Mouse (Mus musculus): ENCODE data around the gene S100a11. TPM values are rescaled to one million over a fixed set of nuclear protein-coding genes. Genes with fewer than 3 reads are reported as not detected.

Gene S100a11
- total RNA-seq, 2 experiments from 2014 or later = 33.3 to 35.2 TPM

DNA sequence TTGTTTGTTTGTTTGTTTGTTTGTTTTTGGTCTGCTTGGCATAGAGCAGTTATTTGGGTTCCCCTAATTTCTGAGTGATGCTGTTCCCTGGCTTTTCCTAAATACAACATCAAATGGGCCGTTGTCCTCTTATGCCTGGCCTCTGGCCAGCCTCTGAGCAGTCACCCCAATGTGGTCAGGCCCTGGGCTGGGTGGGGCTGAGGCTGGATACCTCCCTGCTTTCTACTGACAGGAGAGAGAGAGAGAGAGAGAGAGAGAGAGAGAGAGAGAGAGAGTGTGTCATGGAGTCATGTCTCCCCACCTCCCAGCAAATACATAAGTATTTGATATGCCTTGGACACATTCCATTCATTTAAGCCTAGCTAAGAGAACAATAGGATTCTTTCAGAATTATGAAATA, 36.3 kb downstream of the S100a11 start:
- DNase-seq = no peak
- intact Hi-C loops (cut with DNase I) = no loop called here

DNA sequence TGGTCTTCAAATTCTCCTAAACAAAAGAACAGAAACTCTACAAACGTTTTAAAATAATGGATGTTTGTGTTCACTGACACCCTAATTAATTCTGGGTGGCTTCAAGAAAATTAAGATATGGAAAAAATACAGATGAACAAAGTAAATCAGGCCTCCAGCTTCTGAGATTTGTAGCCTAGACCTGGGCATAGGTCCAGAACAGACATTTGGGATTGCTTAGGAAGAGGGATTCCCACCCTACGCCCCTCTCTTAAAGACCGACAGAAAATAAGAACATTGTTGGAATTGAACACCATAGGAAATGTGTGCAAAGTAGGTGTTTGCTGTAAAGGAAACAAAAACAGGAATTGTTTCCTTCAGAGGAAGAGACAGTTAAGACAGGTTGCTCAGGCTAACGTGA, 37.2 kb downstream of the S100a11 start:
- DNase-seq = no peak
- intact Hi-C loops (cut with DNase I) = no loop called here

DNA sequence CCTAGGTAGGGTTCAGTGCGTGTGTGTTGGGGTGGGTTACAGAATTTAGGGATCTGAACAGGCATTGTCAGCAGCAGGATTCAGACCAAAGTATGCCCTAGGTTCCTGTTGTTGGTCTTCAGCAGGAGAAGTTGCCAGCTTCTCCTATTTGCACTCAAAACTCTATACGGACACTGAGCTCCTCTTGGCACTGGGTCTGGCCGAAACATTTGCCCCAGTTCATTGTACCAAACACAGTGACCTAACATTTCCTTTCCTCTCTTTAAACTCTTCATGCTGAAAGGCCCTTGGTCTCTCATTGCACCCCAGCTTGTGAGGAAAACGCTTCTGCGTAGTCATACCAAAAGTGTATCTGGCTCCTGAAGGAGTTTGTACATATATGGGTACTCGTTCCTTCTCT, 39.7 kb downstream of the S100a11 start:
- DNase-seq = no peak

DNA sequence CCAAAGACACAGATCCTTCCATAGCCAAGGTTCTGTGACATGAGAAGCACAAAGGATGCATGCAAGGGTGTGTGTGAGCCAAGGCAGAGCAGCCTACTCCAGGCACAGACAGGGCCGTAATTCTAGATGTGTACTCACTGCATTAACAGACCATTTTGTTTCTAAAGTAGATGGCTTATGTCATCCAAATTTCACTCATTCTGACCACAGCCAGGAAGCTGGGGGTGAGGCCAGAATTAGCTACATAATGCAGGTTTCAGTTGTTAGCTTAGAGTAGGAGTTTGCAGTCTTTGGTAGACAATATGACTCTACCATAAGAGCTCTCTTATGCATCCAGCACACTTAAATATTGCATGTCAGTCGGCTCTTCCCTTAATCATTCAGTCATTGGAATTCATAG, 42.1 kb downstream of the S100a11 start:
- no peak for DNase-seq
- intact Hi-C loops (cut with DNase I) = no loop called here

More for the DNA sequence above, 39.7 kb downstream of the S100a11 start:
- intact Hi-C loops (cut with DNase I) = no loop called here

DNA sequence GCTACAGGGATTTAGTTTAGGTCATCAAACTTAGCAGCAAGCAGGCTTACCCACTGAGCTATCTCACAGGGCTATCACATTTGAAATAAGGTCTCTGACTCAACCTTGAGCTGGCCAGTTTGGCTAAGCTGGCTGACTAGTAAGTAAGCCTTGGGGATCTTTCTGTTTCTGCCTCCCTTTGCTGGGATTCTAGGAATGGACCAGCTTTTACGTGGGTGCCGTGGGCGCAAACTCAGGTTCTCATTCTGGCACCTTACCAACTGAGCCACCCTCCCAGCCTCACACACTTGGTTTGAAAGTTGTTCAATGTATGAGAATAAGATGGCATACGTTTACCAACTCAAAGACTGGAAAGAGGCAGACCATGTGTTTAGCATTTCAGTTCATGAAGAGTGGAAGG, 42.9 kb downstream of the S100a11 start:
- intact Hi-C loops (cut with DNase I) = no loop called here
- DNase-seq = no peak

DNA sequence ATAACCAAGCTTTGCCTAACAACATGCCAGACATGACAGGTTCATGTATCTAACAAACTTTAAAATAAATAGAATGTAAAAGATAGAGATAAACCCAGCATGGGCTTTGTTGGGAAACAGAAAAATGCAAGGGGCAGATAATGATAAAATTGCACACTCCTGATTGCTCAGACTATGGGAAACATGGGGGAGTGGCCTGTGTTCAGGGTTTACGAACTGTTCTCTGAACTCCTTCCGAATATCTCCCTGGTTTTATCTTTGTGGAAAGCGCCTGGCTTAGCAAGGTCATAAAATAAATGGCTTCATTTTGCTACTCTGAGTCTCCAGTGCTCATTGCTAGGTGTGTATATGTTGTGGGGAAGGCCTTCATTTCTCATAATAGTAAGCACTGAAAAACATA, 46.6 kb downstream of the S100a11 start:
- no peak for DNase-seq
- intact Hi-C loops (cut with DNase I) = no loop called here

DNA sequence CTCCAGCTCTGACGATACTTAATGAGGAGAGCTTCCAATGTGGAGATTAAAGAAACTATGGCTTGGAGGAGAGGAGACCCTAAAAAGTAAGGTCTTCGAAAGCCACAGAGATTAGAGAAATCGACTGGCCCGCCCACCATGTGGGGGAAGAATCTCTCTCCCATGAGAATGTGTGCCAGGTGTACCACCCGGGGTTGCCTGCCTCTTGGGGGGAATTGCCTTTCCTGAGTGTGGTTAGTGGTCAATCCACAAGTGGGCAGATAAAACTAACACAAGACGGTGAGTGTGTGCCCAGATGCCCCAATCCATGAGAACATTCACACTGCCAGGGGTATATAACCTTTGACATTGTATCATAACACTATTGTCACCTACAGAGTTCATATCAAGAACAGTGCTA, 47.4 kb downstream of the S100a11 start:
- no peak for DNase-seq
- intact Hi-C loops (cut with DNase I) = no loop called here

DNA sequence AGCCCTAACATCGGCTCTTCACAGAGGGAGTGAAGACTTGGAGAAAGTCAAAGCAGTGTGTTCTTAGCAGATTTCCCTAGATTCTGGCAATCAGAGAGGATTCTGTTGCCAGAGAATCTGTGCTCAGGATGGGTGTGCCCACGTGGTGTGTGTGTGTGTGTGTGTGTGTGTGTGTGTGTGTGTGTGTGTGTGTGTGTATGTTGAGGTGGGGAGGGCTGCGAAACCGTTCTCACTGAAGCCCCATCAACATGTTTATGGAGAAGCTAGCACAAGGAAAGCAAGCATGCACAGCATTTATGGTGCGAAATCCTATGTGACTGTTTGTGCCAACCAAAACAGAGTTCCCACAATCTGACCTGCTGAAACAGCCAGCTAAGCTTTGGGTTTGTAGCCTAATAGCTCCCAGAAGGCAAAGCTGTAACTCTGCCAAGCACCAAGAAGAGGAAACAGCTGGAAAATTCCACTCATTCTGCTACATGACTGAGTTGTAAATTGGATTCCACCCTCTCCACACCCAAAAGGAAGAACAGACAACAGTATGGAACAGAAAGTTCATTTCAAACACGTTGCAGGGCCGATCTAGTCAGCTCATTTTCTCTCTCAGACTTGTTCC, 48.2 kb downstream of the S100a11 start:
- peak; percentile 8 for DNase-seq
- intact Hi-C loops (cut with DNase I) = no loop called here

DNA sequence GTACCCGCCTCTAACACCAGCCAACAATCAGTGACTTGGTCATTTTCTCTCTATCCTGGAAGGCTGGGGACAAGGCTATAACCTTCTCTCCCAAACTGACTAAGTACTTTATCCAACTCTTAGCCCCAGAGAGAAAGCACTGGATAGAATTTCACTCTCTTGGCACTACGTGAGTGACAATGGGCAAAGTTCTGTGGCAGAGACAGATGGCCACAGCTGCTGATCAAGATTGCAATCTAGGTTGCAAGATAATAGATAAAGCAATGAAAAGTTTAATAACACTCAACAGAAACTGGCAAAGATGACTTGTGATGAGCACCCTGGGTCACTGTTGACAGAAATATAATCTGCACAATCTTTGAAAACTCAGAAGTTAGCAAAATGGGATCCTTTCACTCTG, 48.8 kb downstream of the S100a11 start:
- intact Hi-C loops (cut with DNase I) = no loop called here

DNA sequence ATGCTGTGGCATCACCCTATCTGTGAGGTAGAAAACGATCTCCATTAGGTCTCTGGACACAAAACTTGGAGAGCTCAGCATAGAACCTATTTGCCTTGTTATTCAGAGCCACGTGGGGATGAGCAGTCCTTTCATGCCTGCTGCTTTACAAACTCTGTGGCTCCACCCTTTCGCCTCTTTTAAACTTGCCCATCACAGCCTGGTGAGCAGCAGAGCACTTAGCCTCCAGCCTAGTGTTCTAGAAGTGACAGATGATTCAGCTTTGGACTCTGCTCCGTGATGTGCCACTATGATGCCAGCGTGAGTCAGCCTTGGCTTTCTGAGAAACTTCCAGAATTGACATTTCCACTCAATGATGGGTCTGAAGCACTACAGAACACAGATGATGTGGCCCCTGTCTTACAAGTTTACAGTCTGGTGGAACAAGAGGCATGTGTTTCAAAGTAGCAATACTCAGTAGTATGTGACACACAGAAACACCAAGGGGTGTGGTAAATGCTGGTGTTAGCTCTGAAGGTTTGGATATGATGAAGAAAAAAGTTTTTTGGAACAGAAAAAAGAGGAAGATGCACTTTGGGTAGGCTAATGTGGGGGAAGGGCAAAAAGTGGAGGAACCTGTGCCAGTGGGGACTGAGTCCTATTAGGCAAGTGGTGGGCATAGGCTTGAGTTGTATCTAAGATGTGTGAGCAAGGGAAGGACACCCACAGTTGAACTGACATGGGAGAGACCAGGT, 51.9 kb downstream of the S100a11 start:
- intact Hi-C loops (cut with DNase I) = no loop called here

More for the DNA sequence above, 48.8 kb downstream of the S100a11 start:
- DNase-seq = no peak

More for the DNA sequence above, 51.9 kb downstream of the S100a11 start:
- no peak for DNase-seq

Other genes with a start within 250 kb of the S100a11 start
- not detected for gene Flg, start 247.0 kb upstream of the S100a11 start, total RNA-seq (2021)
- not detected for gene Hrnr, start 200.7 kb upstream of the S100a11 start, total RNA-seq (2021)
- gene Rptn, start 126.8 kb upstream of the S100a11 start, total RNA-seq (2021) = not detected
- gene Tchh, start 78.2 kb upstream of the S100a11 start, total RNA-seq (2021) = 1 to 10 TPM in 1 of 2 experiments, under 1 TPM in 1; 0.96 to 1.1 TPM
- not detected for gene Tchhl1, start 51.7 kb upstream of the S100a11 start, total RNA-seq (2021)
- gene S100a10, start 34.6 kb downstream of the S100a11 start, total RNA-seq (2021) = 100 to 1,000 TPM in 1 of 2 experiments, 10 to 100 TPM in 1; 94.7 to 100 TPM
- gene Tdpoz2, start 132.2 kb downstream of the S100a11 start, total RNA-seq (2021) = not detected
- not detected for gene Tdpoz1, start 155.8 kb downstream of the S100a11 start, total RNA-seq (2021)
- not detected for gene Gm37596, start 172.6 kb downstream of the S100a11 start, total RNA-seq (2021)